ENCODE assay signal across 9 mouse cellular contexts in genomic region chr9:110997245-110997644, GRCm38 (mm10). TPM values are rescaled to one million over a fixed set of nuclear protein-coding genes. Genes with fewer than 3 reads are reported as not detected.
DNase-seq lines count a peak whose midpoint lies in the region; ATAC-seq and TF ChIP-seq lines count a peak whose summit lies in the region.
"Had no signal": no experiment of that assay in that cellular context is flagged by ENCODE, and none has a peak within 500 bp of the region (broad histone marks: within the 10 kb centered on the region; RNA-seq: fewer than 3 reads in every experiment).

No protein-coding gene starts in this region.

- H3K4me3 ChIP-seq in kidney, embryonic 15.5 days (replicated peaks), result no peak overlapping the region
- H3K4me3 ChIP-seq in liver, adult 2 months (ENCODE audit: insufficient read depth, low read depth, low read length), result no peak overlapping the region
- H3K4me3 ChIP-seq: limb, embryonic 12.5 days had no signal

- H3K36me3 ChIP-seq in kidney, embryonic 15.5 days, result no peaks in the 10 kb centered on the region
- no peaks in the 10 kb centered on the region for H3K36me3 ChIP-seq in liver, adult 2 months (ENCODE audit: control insufficient read depth, insufficient read depth, low read length)
- H3K36me3 ChIP-seq: limb, embryonic 12.5 days had no signal

- H3K9me3 ChIP-seq in kidney, embryonic 15.5 days (replicated peaks), result no peaks in the 10 kb centered on the region
- H3K9me3 ChIP-seq: limb, embryonic 12.5 days had no signal

- peak; percentile 68 for ATAC-seq in kidney, embryonic 15.5 days (replicated peaks; ENCODE audit: low FRiP score)

- H3K4me2 ChIP-seq in kidney, embryonic 15.5 days, result no peak overlapping the region
- H3K4me2 ChIP-seq: limb, embryonic 12.5 days had no signal

- no peaks in the 10 kb centered on the region for H3K27me3 ChIP-seq in kidney, embryonic 15.5 days
- H3K27me3 ChIP-seq in liver, adult 2 months (ENCODE audit: control insufficient read depth, insufficient read depth, low read length), result no peaks in the 10 kb centered on the region
- H3K27me3 ChIP-seq: limb, embryonic 12.5 days had no signal

- TF ChIP-seq CTCF in liver, adult 2 months (IDR thresholded peaks at IDR 0.05; ENCODE audit: low read depth, low read length), result peak; percentile 100

- 5% methylated on average over 5 of the region's 5 CpGs for WGBS in kidney, embryonic 15.5 days
- 5% methylated on average over 5 of the region's 5 CpGs for whole genome bisulfite sequencing in liver, adult 2 months

- H3K27ac ChIP-seq in kidney, embryonic 15.5 days, result no peak overlapping the region
- H3K27ac ChIP-seq in liver, adult 2 months (replicated peaks; ENCODE audit: insufficient read depth, low read depth, low read length), result no peak overlapping the region
- H3K27ac ChIP-seq: limb, embryonic 12.5 days had no signal

- peak; percentile 85 for DNase-seq in 3T3-L1 (ENCODE audit: low read depth, low spot score)
- DNase-seq in ES-CJ7 (ENCODE audit: low read depth, low spot score), result peak; percentile 95
- peak; percentile 78 for DNase-seq in c-Kit-positive CD71-positive TER-119-negative erythroid progenitor cells, embryonic 14.5 days (ENCODE audit: low read depth)
- peak; percentile 32 to 64 for DNase-seq in frontal cortex, postnatal 14 days (ENCODE audit: low spot score in 2 of 2)
- peak; percentile 81 for DNase-seq in liver, adult 2 months (ENCODE audit: extremely low read depth, low read depth, low spot score)
- DNase-seq in ovary, postnatal 14 days (ENCODE audit: low spot score), result peak; percentile 74
- peak; percentile 49 to 87 for DNase-seq in thymus, postnatal 10 days (ENCODE audit: low spot score in 2 of 2)

- TF ChIP-seq POLR2A in liver, adult 2 months (IDR thresholded peaks at IDR 0.05; ENCODE audit: extremely low read depth, insufficient read depth, low read length), result no peak

- 0 out of 2 replicates have a peak, but pooled peaks cover 4% of the 10 kb centered on the region for H3K4me1 ChIP-seq in kidney, embryonic 15.5 days
- peaks cover 10% of the 10 kb centered on the region for H3K4me1 ChIP-seq in liver, adult 2 months (ENCODE audit: control insufficient read depth, insufficient read depth, low read length)
- H3K4me1 ChIP-seq: limb, embryonic 12.5 days had no signal

- H3K79me2 ChIP-seq in liver, adult 2 months (ENCODE audit: control insufficient read depth, insufficient read depth, low read length), result no peaks in the 10 kb centered on the region

- no peak overlapping the region for H3K9ac ChIP-seq in kidney, embryonic 15.5 days
- H3K9ac ChIP-seq in liver, adult 2 months (ENCODE audit: low read depth, low read length), result no peak overlapping the region
- H3K9ac ChIP-seq: limb, embryonic 12.5 days had no signal

RNA-seq across cellular contexts. Expression of gene Rtp3, which starts 6.9 kb away (rescaled TPM):
- polyA plus RNA-seq in kidney, embryonic 15.5 days (2015; fragmentation: Nextera tagmentation; extraction: Ambion mirVana), result 0.86 and 1.0 TPM in 2 replicates
- total RNA-seq in liver, adult 2 months (2014; rRNA removed), result 14.5 and 19.8 TPM in 2 replicates
- polyA plus RNA-seq in liver, adult 2 months (2012; rRNA removed), result 57.5 and 61.0 TPM in 2 replicates
- polyA plus RNA-seq: limb, embryonic 12.5 days had no signal

RNA-seq across cellular contexts. Expression of gene Ltf, which starts 21.8 kb away (rescaled TPM):
- 2.7 and 3.7 TPM in 2 replicates for polyA plus RNA-seq in kidney, embryonic 15.5 days (2015; fragmentation: Nextera tagmentation; extraction: Ambion mirVana)
- total RNA-seq in liver, adult 2 months (2014; rRNA removed), result 0.37 and 0.47 TPM in 2 replicates
- polyA plus RNA-seq in liver, adult 2 months (2012; rRNA removed), result 0.12 and 0.51 TPM in 2 replicates

RNA-seq across cellular contexts. Expression of gene Lrrc2, which starts 45.9 kb away (rescaled TPM):
- 0.21 and 0.30 TPM in 2 replicates for polyA plus RNA-seq in kidney, embryonic 15.5 days (2015; fragmentation: Nextera tagmentation; extraction: Ambion mirVana)
- total RNA-seq in liver, adult 2 months (2014; rRNA removed), result 0.46 TPM in 1 of 2 replicates, not detected in the other
- polyA plus RNA-seq in liver, adult 2 months (2012; rRNA removed), result not detected in 2 replicates

RNA-seq across cellular contexts. Expression of gene Tdgf1, which starts 51.3 kb away (rescaled TPM):
- polyA plus RNA-seq in kidney, embryonic 15.5 days (2015; fragmentation: Nextera tagmentation; extraction: Ambion mirVana), result not detected in 2 replicates
- total RNA-seq in liver, adult 2 months (2014; rRNA removed), result not detected in 2 replicates
- not detected in 2 replicates for polyA plus RNA-seq in liver, adult 2 months (2012; rRNA removed)
- polyA plus RNA-seq: limb, embryonic 12.5 days had no signal

Comparison
In these comparisons a context has a peak if more than half of its experiments do, and no peak if none do; other contexts are left out.
1. RNA of gene Rtp3, which starts 6.9 kb away (polyA plus RNA-seq): 57.5 to 61.0 TPM in liver, adult 2 months; 0.86 to 1.0 TPM in kidney, embryonic 15.5 days; every median in the first group is over 10 times any median in the second.
2. Peak in every context shown above with its lines, with median percentiles within 50 percentile points of each other: DNase-seq.